Mouse (Mus musculus) ES-E14 (cell line): ENCODE results near the gene Cyb5d1.

Experiments
- CHD2 ChIP-seq: IDR thresholded peaks from 2 replicates; pipeline ENCODE4 v1.6.1; 2014; ENCODE audit warnings: mild to moderate bottlenecking, low read depth, low read length, inconsistent platforms
- HCFC1 ChIP-seq: IDR thresholded peaks from 2 replicates; pipeline ENCODE4 v1.6.1; 2012; ENCODE audit warnings: low read length, inconsistent platforms, borderline replicate concordance; ENCODE audit not compliant: insufficient read depth
- MAFK ChIP-seq: IDR thresholded peaks from 2 replicates; pipeline ENCODE4 v1.6.1; 2014; ENCODE audit warnings: mild to moderate bottlenecking, low read depth, low read length, inconsistent platforms; ENCODE audit not compliant: insufficient read depth
- ZC3H11A ChIP-seq: IDR thresholded peaks from 2 replicates; pipeline ENCODE4 v1.6.1; 2012; ENCODE audit warnings: low read depth, mild to moderate bottlenecking, inconsistent platforms, low read length, borderline replicate concordance
- ZNF384 ChIP-seq: IDR thresholded peaks from 2 replicates; pipeline ENCODE4 v1.6.1; 2012; ENCODE audit warnings: low read depth, low read length, inconsistent platforms

- TF ChIP-seq ZNF384 = no peak
- no peak for TF ChIP-seq CHD2
- TF ChIP-seq MAFK = no peak
- TF ChIP-seq HCFC1 = no peak
- TF ChIP-seq ZC3H11A = no peak
These were observed 33.4 kb downstream of the Cyb5d1 start for GRCm38 (mm10) chr11:69362021-69362420.
